ENCODE assay signal across 8 mouse cellular contexts in genomic region chr12:83633807-83634206, GRCm38 (mm10). TPM values are rescaled to one million over a fixed set of nuclear protein-coding genes. Genes with fewer than 3 reads are reported as not detected.
DNase-seq lines count a peak whose midpoint lies in the region; ATAC-seq lines count a peak whose summit lies in the region.

No protein-coding gene starts in this region.

- ATAC-seq in heart, embryonic 15.5 days (replicated peaks; ENCODE audit: insufficient number of reproducible peaks, insufficient read depth, low FRiP score, low read depth) = no peak
- no peak for ATAC-seq in heart, embryonic 12.5 days (ENCODE audit: insufficient number of reproducible peaks, low FRiP score)

- no peak overlapping the region for H3K9ac ChIP-seq in heart, embryonic 15.5 days
- H3K9ac ChIP-seq in heart, embryonic 12.5 days = no peak overlapping the region

- peak overlapping the region; percentile 76 for H3K4me2 ChIP-seq in heart, embryonic 15.5 days
- no peak overlapping the region for H3K4me2 ChIP-seq in heart, embryonic 12.5 days

- peaks cover 13% of the 10 kb centered on the region for H3K4me1 ChIP-seq in heart, embryonic 15.5 days (replicated peaks)
- H3K4me1 ChIP-seq in heart, embryonic 12.5 days (replicated peaks) = peaks cover 13% of the 10 kb centered on the region; the same call in 1 of the 2 replicates
- H3K4me1 ChIP-seq in hindbrain, embryonic 10.5 days (replicated peaks) = peaks cover 13% of the 10 kb centered on the region

- peaks cover 64% of the 10 kb centered on the region for H3K79me2 ChIP-seq in macrophage (ENCODE audit: inconsistent target)

- H3K36me3 ChIP-seq in heart, embryonic 15.5 days = peaks cover 21% of the 10 kb centered on the region
- H3K36me3 ChIP-seq in heart, embryonic 12.5 days = peaks cover 22% of the 10 kb centered on the region
- peaks cover 38% of the 10 kb centered on the region for H3K36me3 ChIP-seq in hindbrain, embryonic 10.5 days
- H3K36me3 ChIP-seq in macrophage (ENCODE audit: inconsistent target) = peaks cover 10% of the 10 kb centered on the region; the same call in 1 of the 2 replicates

- no peaks in the 10 kb centered on the region for H3K27me3 ChIP-seq in heart, embryonic 15.5 days
- H3K27me3 ChIP-seq in heart, embryonic 12.5 days (replicated peaks) = no peaks in the 10 kb centered on the region
- no peaks in the 10 kb centered on the region for H3K27me3 ChIP-seq in hindbrain, embryonic 10.5 days (ENCODE audit: insufficient read depth, poor library complexity, severe bottlenecking)

- 39% methylated on average over 2 of the region's 2 CpGs for WGBS in heart, embryonic 15.5 days
- 52% methylated on average over 2 of the region's 2 CpGs for WGBS in heart, embryonic 12.5 days
- WGBS in hindbrain, embryonic 10.5 days = 54% methylated on average over 2 of the region's 2 CpGs
- 36% methylated on average over 2 of the region's 2 CpGs for WGBS in macrophage (ENCODE audit: missing documents)

- peak overlapping the region; percentile 14; the same call in 1 of the 2 replicates for H3K4me3 ChIP-seq in heart, embryonic 15.5 days
- H3K4me3 ChIP-seq in heart, embryonic 12.5 days = no peak overlapping the region
- H3K4me3 ChIP-seq in hindbrain, embryonic 10.5 days = peak overlapping the region; percentile 96
- H3K4me3 ChIP-seq in macrophage (ENCODE audit: inconsistent target) = peak overlapping the region; percentile 64; the same call in 1 of the 2 replicates

- DNase-seq in ES-CJ7 (ENCODE audit: low read depth, low spot score) = peak; percentile 49
- no peak for DNase-seq in hindbrain, embryonic 10.5 days (ENCODE audit: low spot score)
- no peak for DNase-seq in adrenal gland, adult 8-10 months
- no peak for DNase-seq in lung, postnatal 36 days
- DNase-seq in cerebellum, postnatal 10 days = no peak

- no peaks in the 10 kb centered on the region for H3K9me3 ChIP-seq in heart, embryonic 15.5 days (replicated peaks)
- H3K9me3 ChIP-seq in heart, embryonic 12.5 days (replicated peaks) = no peaks in the 10 kb centered on the region
- H3K9me3 ChIP-seq in hindbrain, embryonic 10.5 days = no peaks in the 10 kb centered on the region

- H3K27ac ChIP-seq in heart, embryonic 15.5 days = no peak overlapping the region
- no peak overlapping the region for H3K27ac ChIP-seq in heart, embryonic 12.5 days (ENCODE audit: poor library complexity, severe bottlenecking)
- no peak overlapping the region for H3K27ac ChIP-seq in hindbrain, embryonic 10.5 days
- no peak overlapping the region for H3K27ac ChIP-seq in macrophage

RNA-seq across cellular contexts. Expression of gene Rbm25, which starts 2.8 kb away (rescaled TPM):
- polyA plus RNA-seq in heart, embryonic 15.5 days (2015; fragmentation: Nextera tagmentation; extraction: Ambion mirVana) = 156 and 157 TPM in 2 replicates
- polyA plus RNA-seq in heart, embryonic 12.5 days (2016; fragmentation: Nextera tagmentation; extraction: Ambion mirVana) = 176 and 187 TPM in 2 replicates
- 203 and 270 TPM in 2 replicates for polyA plus RNA-seq in hindbrain, embryonic 10.5 days (2016; fragmentation: Nextera tagmentation; extraction: Ambion mirVana)
- 1,000 to 10,000 TPM in 22 of 26 experiments, 100 to 1,000 TPM in 4; 873 to 1,709 (median 1,160) TPM for total RNA-seq in macrophage (2018; cell fraction: chromatin; rRNA removed)
- total RNA-seq in macrophage (2018; cell fraction: cytosol; rRNA removed) = 10 to 100 TPM; 27.7 to 81.2 (median 50.5) TPM
- 1,000 to 10,000 TPM in 1 of 26 experiments, 100 to 1,000 TPM in 25; 350 to 1,007 (median 643) TPM for total RNA-seq in macrophage (2018; cell fraction: nucleus; rRNA removed)
- polyA plus RNA-seq in macrophage (2018) = 77.7 to 115 TPM (median 79.6 TPM) in 3 replicates
- 100 to 1,000 TPM in 2 of 4 experiments, 10 to 100 TPM in 2; 70.8 to 172 (median 109) TPM for total RNA-seq in adrenal gland, adult 8-10 months (2022)

RNA-seq across cellular contexts. Expression of gene Zfyve1, which starts 36.8 kb away (rescaled TPM):
- 13.9 and 16.8 TPM in 2 replicates for polyA plus RNA-seq in heart, embryonic 15.5 days (2015; fragmentation: Nextera tagmentation; extraction: Ambion mirVana)
- polyA plus RNA-seq in heart, embryonic 12.5 days (2016; fragmentation: Nextera tagmentation; extraction: Ambion mirVana) = 16.3 and 19.2 TPM in 2 replicates
- polyA plus RNA-seq in hindbrain, embryonic 10.5 days (2016; fragmentation: Nextera tagmentation; extraction: Ambion mirVana) = 22.0 and 25.3 TPM in 2 replicates
- total RNA-seq in macrophage (2018; cell fraction: chromatin; rRNA removed) = 100 to 1,000 TPM in 22 of 26 experiments, 10 to 100 TPM in 4; 72.4 to 230 (median 126) TPM
- 10 to 100 TPM; 13.9 to 39.7 (median 22.2) TPM for total RNA-seq in macrophage (2018; cell fraction: cytosol; rRNA removed)
- 100 to 1,000 TPM in 7 of 26 experiments, 10 to 100 TPM in 19; 42.5 to 126 (median 69.5) TPM for total RNA-seq in macrophage (2018; cell fraction: nucleus; rRNA removed)
- 12.2 to 25.3 TPM (median 16.1 TPM) in 3 replicates for polyA plus RNA-seq in macrophage (2018)
- total RNA-seq in adrenal gland, adult 8-10 months (2022) = 10 to 100 TPM; 37.5 to 56.6 (median 46.0) TPM

RNA-seq across cellular contexts. Expression of gene Psen1, which starts 54.1 kb away (rescaled TPM):
- 38.9 and 44.0 TPM in 2 replicates for polyA plus RNA-seq in heart, embryonic 15.5 days (2015; fragmentation: Nextera tagmentation; extraction: Ambion mirVana)
- 48.9 and 52.4 TPM in 2 replicates for polyA plus RNA-seq in heart, embryonic 12.5 days (2016; fragmentation: Nextera tagmentation; extraction: Ambion mirVana)
- 68.0 and 70.4 TPM in 2 replicates for polyA plus RNA-seq in hindbrain, embryonic 10.5 days (2016; fragmentation: Nextera tagmentation; extraction: Ambion mirVana)
- total RNA-seq in macrophage (2018; cell fraction: chromatin; rRNA removed) = 100 to 1,000 TPM in 7 of 26 experiments, 10 to 100 TPM in 19; 54.4 to 115 (median 86.6) TPM
- total RNA-seq in macrophage (2018; cell fraction: cytosol; rRNA removed) = 100 to 1,000 TPM in 24 of 26 experiments, 10 to 100 TPM in 2; 88.9 to 150 (median 119) TPM
- total RNA-seq in macrophage (2018; cell fraction: nucleus; rRNA removed) = 100 to 1,000 TPM in 14 of 26 experiments, 10 to 100 TPM in 12; 68.5 to 143 (median 105) TPM
- polyA plus RNA-seq in macrophage (2018) = 85.8 to 182 TPM (median 105 TPM) in 3 replicates
- 10 to 100 TPM; 71.4 to 81.3 (median 73.0) TPM for total RNA-seq in adrenal gland, adult 8-10 months (2022)
